Mouse (Mus musculus) neural tube, embryonic 13.5 days (tissue): ENCODE results near the gene Dhh. TPM values are rescaled to one million over a fixed set of nuclear protein-coding genes. Genes with fewer than 3 reads are reported as not detected.
"Not testable (repeated sequence)": the region's sequence is repeated elsewhere in the genome, so short reads cannot be mapped to it uniquely, and the experiment has no call there.

Experiments used
- ATAC-seq: fragments of 200-750 bp; cut with Nextera tagmentation; 2 replicates; pipeline ENCODE4 v1.8.0; 2017; ENCODE audit warnings: low read depth, mild to moderate bottlenecking, moderate TSS enrichment, moderate library complexity
- H3K27ac ChIP-seq: fragments of 300-500 bp; sonication (generic); replicated peaks from 2 replicates; pipeline ENCODE4 v1.5.1; 2015; ENCODE audit warnings: moderate library complexity, mild to moderate bottlenecking, inconsistent platforms
- H3K27me3 ChIP-seq: fragments of 300-500 bp; sonication (generic); 2 replicates; pipeline ENCODE4 v1.6.1; 2015; ENCODE audit warnings: mild to moderate bottlenecking, inconsistent platforms
- H3K36me3 ChIP-seq: fragments of 300-500 bp; sonication (generic); 2 replicates; pipeline ENCODE4 v1.6.1; 2015; ENCODE audit warnings: mild to moderate bottlenecking, inconsistent platforms
- H3K4me1 ChIP-seq: fragments of 300-500 bp; sonication (generic); replicated peaks from 2 replicates; pipeline ENCODE4 v1.6.1; 2015; ENCODE audit warnings: inconsistent platforms
- H3K4me2 ChIP-seq: fragments of 300-500 bp; sonication (generic); 2 replicates; pipeline ENCODE4 v1.6.1; 2015; ENCODE audit warnings: inconsistent platforms, mild to moderate bottlenecking, moderate library complexity
- H3K4me3 ChIP-seq: fragments of 300-500 bp; sonication (generic); 2 replicates; pipeline ENCODE4 v1.5.1; 2015; ENCODE audit warnings: mild to moderate bottlenecking, inconsistent platforms
- H3K9ac ChIP-seq: fragments of 300-500 bp; sonication (generic); 2 replicates; pipeline ENCODE4 v1.6.1; 2015; ENCODE audit warnings: moderate library complexity, mild to moderate bottlenecking, inconsistent platforms
- H3K9me3 ChIP-seq: fragments of 300-500 bp; sonication (generic); 2 replicates; pipeline ENCODE4 v1.6.1; 2016; ENCODE audit warnings: inconsistent platforms
- WGBS: fragments of 180-500 bp; shearing (Covaris S2); methylation state at CpG from one replicate; pipeline ENCODE4 v1.1.7; 2015; 5-methylcytosine and 5-hydroxymethylcytosine counted together
- polyA plus RNA-seq: library from polyadenylated mRNA; unstranded; fragments of >200 nt; fragmentation: Nextera tagmentation; extraction: Ambion mirVana; gene quantifications from 2 replicates; pipeline ENCODE4 v1.2.1, GENCODE M21; 2015

Gene Dhh
- polyA plus RNA-seq, 1 experiment from 2014 or later = 4.3 TPM

DNA sequence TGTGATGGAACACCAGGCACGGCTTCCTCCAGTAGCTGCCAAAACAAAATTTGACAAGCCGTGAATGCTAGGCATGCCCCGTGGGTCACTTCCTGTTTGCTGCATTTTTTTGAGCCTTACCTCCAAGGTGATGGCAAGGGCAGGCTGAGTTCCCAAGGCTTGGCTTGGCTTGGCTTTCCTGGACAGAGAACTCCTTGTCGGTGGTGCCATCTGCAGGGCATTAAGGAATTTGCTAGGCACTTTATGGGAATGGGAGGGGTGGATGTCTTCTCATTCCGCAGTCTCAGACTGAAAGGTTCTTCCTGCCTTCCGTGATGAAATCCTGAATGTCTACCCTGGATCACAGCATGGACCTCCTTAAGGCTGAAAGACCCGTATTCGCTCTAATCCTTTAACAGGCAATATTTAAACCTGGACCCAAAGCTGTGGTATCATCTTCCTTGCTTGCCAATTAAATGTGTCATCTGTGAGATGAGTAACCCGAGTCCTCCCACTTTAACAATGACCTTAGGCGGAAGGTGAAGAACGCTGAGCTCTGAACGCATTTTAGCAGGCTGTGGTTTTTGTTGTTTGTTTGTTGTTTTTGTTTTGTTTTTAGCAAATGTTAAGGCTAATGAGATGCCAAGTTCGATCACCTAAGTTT, 30.4 kb upstream of the Dhh start:
- Histone ChIP-seq H3K36me3 (peaks cover 11% of the 10 kb centered on the region), H3K9ac (no peak overlapping the region), H3K4me2 (peak overlapping the region; percentile 26), H3K27ac (no peak overlapping the region; the same call in 1 of the 2 replicates), H3K9me3 (no peaks in the 10 kb centered on the region), H3K4me3 (no peak overlapping the region), H3K27me3 (no peaks in the 10 kb centered on the region), H3K4me1 (peaks cover 21% of the 10 kb centered on the region)
- ATAC-seq = peak; percentile 66; the same call in 1 of the 2 replicates
- WGBS = 18% methylated on average over 13 of the region's 13 CpGs

GRCm38 (mm10) chr15:98927566-98927965, 29.2 kb upstream of the Dhh start:
- no peak overlapping the region for H3K4me3 ChIP-seq
- no peak overlapping the region for H3K9ac ChIP-seq
- peaks cover 15% of the 10 kb centered on the region for H3K4me1 ChIP-seq
- H3K27ac ChIP-seq = no peak overlapping the region
- 73% methylated on average over 5 of the region's 5 CpGs for WGBS
- ATAC-seq = no peak
- no peaks in the 10 kb centered on the region for H3K27me3 ChIP-seq
- H3K4me2 ChIP-seq = no peak overlapping the region
- H3K36me3 ChIP-seq = peaks cover 11% of the 10 kb centered on the region
- H3K9me3 ChIP-seq = no peaks in the 10 kb centered on the region

DNA sequence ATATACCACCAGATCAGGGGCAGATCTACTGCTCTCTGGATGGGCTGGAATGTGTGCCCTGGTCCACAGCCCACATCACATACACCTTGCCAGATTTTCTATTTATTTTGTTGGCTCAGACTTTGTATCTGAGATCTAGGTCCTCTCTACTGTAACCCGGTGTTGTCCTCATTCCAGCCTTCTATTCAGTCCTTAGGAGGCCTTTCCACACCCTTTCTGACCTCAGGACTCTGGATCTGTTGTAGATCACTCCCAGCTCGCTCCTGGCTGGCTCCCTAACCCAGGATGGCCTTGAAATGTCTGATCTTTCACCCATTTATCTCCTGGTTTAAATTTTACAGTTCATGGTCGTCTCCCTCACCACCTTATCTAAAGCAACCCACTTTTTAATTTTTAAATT, 26.3 kb upstream of the Dhh start:
- Histone ChIP-seq H3K27me3 (no peaks in the 10 kb centered on the region), H3K9ac (no peak overlapping the region), H3K4me3 (no peak overlapping the region), H3K4me2 (no peak overlapping the region), H3K9me3 (no peaks in the 10 kb centered on the region), H3K27ac (no peak overlapping the region), H3K4me1 (peaks cover 7% of the 10 kb centered on the region), H3K36me3 (no peaks in the 10 kb centered on the region)
- ATAC-seq = no peak
- 83% methylated on average over 3 of the region's 3 CpGs for WGBS

GRCm38 (mm10) chr15:98923031-98923537, 24.7 kb upstream of the Dhh start:
- Histone ChIP-seq H3K4me3 (no peak overlapping the region), H3K27ac (no peak overlapping the region), H3K36me3 (no peaks in the 10 kb centered on the region), H3K9ac (no peak overlapping the region), H3K4me2 (no peak overlapping the region), H3K27me3 (no peaks in the 10 kb centered on the region), H3K4me1 (peaks cover 11% of the 10 kb centered on the region), H3K9me3 (no peaks in the 10 kb centered on the region)
- no peak for ATAC-seq
- 87% methylated on average over 2 of the region's 2 CpGs for WGBS

DNA sequence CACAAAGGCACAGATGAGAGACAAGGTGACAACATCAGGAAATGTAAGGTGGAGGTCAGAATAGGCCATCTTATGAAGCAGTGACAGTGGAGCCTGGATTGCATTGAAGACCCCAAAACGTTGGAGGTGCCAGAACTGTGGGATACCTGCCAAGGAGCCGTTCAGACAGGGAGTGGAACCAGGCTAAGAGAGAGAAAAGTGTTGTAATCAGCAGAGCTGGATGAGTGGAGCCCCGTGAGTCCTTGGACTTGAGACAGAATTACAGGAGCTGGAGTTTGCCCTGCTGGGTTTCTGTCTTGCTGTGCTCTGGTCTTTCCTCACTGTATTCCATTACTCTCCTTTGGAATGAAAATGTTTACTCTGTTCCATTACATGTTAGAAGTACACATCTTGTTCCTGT, 24.2 kb upstream of the Dhh start:
- no peak overlapping the region for H3K9ac ChIP-seq
- H3K9me3 ChIP-seq = no peaks in the 10 kb centered on the region
- peaks cover 11% of the 10 kb centered on the region for H3K4me1 ChIP-seq
- no peaks in the 10 kb centered on the region for H3K27me3 ChIP-seq
- H3K4me3 ChIP-seq = no peak overlapping the region
- 66% methylated on average over 3 of the region's 3 CpGs for WGBS
- H3K36me3 ChIP-seq = no peaks in the 10 kb centered on the region
- ATAC-seq = no peak
- no peak overlapping the region for H3K27ac ChIP-seq
- no peak overlapping the region for H3K4me2 ChIP-seq

DNA sequence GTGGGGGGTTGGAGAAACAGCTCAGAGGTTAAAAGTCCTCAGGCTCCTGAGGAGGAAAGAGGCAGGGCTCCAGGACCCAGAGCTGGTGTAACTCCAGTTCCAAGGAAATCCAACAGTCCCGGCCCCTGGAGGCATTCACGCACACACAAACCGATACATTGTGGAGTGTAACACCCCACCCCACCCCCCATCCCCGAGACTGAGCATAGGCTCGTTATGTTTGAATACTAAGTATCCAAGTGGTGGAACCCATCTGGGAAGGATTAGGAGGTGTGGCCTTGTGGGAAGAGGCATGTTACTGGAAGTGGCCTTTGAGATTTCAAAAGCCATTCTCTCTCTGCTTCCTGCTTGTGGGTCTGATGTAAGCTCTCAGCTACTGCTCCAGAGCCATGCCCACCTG, 23.2 kb upstream of the Dhh start:
- no peak overlapping the region for H3K9ac ChIP-seq
- no peak overlapping the region for H3K27ac ChIP-seq
- 79% methylated on average over 5 of the region's 5 CpGs for WGBS
- H3K36me3 ChIP-seq = no peaks in the 10 kb centered on the region
- H3K4me2 ChIP-seq = no peak overlapping the region
- H3K4me3 ChIP-seq = no peak overlapping the region
- H3K9me3 ChIP-seq = no peaks in the 10 kb centered on the region
- H3K27me3 ChIP-seq = no peaks in the 10 kb centered on the region
- no peak for ATAC-seq
- peaks cover 18% of the 10 kb centered on the region for H3K4me1 ChIP-seq

DNA sequence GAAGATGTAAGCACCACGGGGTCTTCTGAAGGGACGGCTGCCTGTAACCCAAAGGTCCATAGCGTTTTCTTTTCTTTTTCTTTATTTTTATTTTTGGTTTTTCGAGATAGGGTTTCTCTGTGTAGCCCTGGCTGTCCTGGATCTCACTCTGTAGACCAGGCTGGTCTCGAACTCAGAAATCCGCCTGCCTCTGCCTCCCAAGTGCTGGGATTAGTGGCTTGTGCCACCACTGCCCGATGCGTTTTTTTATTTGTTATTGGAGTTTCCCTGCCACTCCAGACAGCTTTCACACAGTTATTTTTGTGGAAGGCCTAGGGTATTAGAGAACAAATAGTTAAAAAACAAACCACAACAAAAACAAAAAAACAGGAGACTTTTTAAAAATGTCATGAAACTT, 20.2 kb upstream of the Dhh start:
- ATAC-seq, H3K27me3 ChIP-seq, H3K9me3 ChIP-seq: not testable (repeated sequence)
- Histone ChIP-seq H3K27ac (peak overlapping the region; percentile 79), H3K4me1 (peaks cover 36% of the 10 kb centered on the region), H3K36me3 (peaks cover 16% of the 10 kb centered on the region), H3K4me2 (peak overlapping the region; percentile 79), H3K9ac (peak overlapping the region; percentile 70), H3K4me3 (peak overlapping the region; percentile 84)
- 30% methylated on average over 8 of the region's 8 CpGs for WGBS

- Histone ChIP-seq H3K4me1 (peaks cover 36% of the 10 kb centered on the region), H3K9me3 (no peaks in the 10 kb centered on the region), H3K4me3 (peak within 1 kb of the TSS; percentile 84), H3K27ac (peak within 1 kb of the TSS; percentile 95), H3K27me3 (no peaks in the 10 kb centered on the region), H3K4me2 (peak within 1 kb of the TSS; percentile 79), H3K36me3 (peaks cover 23% of the 10 kb centered on the region), H3K9ac (peak within 1 kb of the TSS; percentile 92)
- WGBS = under 1% methylated on average over 82 of the region's 82 CpGs
- peak; percentile 99 for ATAC-seq
These were observed 19.5 kb upstream of the Dhh start, which contains the start of gene Lmbr1l for GRCm38 (mm10) chr15:98917538-98918498. Lmbr1l (minus strand) TSS chr15:98918231.

GRCm38 (mm10) chr15:98917091-98917490, 18.8 kb upstream of the Dhh start:
- no peak; the same call in 1 of the 2 replicates for ATAC-seq
- 1% methylated on average over 14 of the region's 14 CpGs for WGBS

GRCm38 (mm10) chr15:98916016-98916415, 17.7 kb upstream of the Dhh start:
- no peak for ATAC-seq
- WGBS = 92% methylated on average over 4 of the region's 4 CpGs
- Histone ChIP-seq H3K9me3 (no peaks in the 10 kb centered on the region), H3K4me1 (peaks cover 36% of the 10 kb centered on the region), H3K4me3 (peak overlapping the region; percentile 84), H3K27me3 (no peaks in the 10 kb centered on the region), H3K36me3 (peaks cover 41% of the 10 kb centered on the region), H3K27ac (no peak overlapping the region), H3K9ac (peak overlapping the region; percentile 92), H3K4me2 (peak overlapping the region; percentile 79)

More at GRCm38 (mm10) chr15:98917091-98917490, 18.8 kb upstream of the Dhh start:
- Histone ChIP-seq H3K27me3 (no peaks in the 10 kb centered on the region), H3K27ac (peak overlapping the region; percentile 95), H3K4me1 (peaks cover 36% of the 10 kb centered on the region), H3K36me3 (peaks cover 30% of the 10 kb centered on the region), H3K9me3 (no peaks in the 10 kb centered on the region), H3K9ac (peak overlapping the region; percentile 92), H3K4me3 (peak overlapping the region; percentile 84), H3K4me2 (peak overlapping the region; percentile 79)

DNA sequence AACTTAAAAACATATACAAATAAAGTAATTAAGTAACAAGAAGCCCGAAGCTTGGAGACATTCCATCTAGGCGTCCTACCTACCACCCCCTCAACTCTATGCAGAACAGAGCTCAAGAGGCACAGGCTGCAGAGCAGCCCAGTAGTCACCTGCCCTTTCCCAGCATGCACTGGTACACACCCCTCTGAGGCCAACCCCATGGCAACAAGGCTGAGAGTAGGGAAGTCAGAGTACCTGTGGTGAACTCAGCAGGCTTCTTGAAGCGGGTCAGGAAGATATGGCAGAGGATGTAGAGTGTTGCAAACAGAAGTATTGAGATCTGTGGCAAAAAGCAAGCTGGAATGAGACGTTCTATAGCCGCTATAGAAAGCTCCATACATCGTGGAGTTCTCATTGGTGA, 16.6 kb upstream of the Dhh start:
- H3K9me3 ChIP-seq = no peaks in the 10 kb centered on the region
- H3K36me3 ChIP-seq = peaks cover 51% of the 10 kb centered on the region
- no peaks in the 10 kb centered on the region for H3K27me3 ChIP-seq
- 93% methylated on average over 6 of the region's 6 CpGs for WGBS
- peak overlapping the region; percentile 79; the same call in 1 of the 2 replicates for H3K4me2 ChIP-seq
- peaks cover 36% of the 10 kb centered on the region for H3K4me1 ChIP-seq
- H3K4me3 ChIP-seq = no peak overlapping the region
- H3K27ac ChIP-seq = no peak overlapping the region
- no peak overlapping the region for H3K9ac ChIP-seq
- ATAC-seq = no peak

- H3K36me3 ChIP-seq = peaks cover 65% of the 10 kb centered on the region
- H3K4me3 ChIP-seq = no peak overlapping the region
- no peaks in the 10 kb centered on the region for H3K4me1 ChIP-seq
- no peak overlapping the region for H3K9ac ChIP-seq
- H3K4me2 ChIP-seq = no peak overlapping the region
- H3K9me3 ChIP-seq = no peaks in the 10 kb centered on the region
- H3K27ac ChIP-seq = no peak overlapping the region
- no peak for ATAC-seq
- peaks cover 17% of the 10 kb centered on the region for H3K27me3 ChIP-seq
- 27% methylated on average over 10 of the region's 10 CpGs for WGBS
These were observed 6.4 kb upstream of the Dhh start for GRCm38 (mm10) chr15:98904692-98905091.
